Mouse (Mus musculus) midbrain, embryonic 11.5 days (tissue): Measurements from ENCODE around the gene Cadm2. TPM values are rescaled to one million over a fixed set of nuclear protein-coding genes. Genes with fewer than 3 reads are reported as not detected.
A peak's percentile ranks its signal among the peaks of the same experiment; 100 is the strongest.

Experiments used
- ATAC-seq: fragments of 200-750 bp; cut with Nextera tagmentation; 2 replicates; pipeline ENCODE4 v1.8.0; 2017; ENCODE audit warnings: moderate TSS enrichment, moderate library complexity; ENCODE audit not compliant: low FRiP score
- DNase-seq: peaks from one replicate; pipeline ENCODE4 v3.0.0; 2015; ENCODE audit warnings: low spot score; ENCODE audit errors: missing footprints
- H3K27ac ChIP-seq: fragments of 300-500 bp; sonication (generic); 2 replicates; pipeline ENCODE4 v1.5.1; 2014; ENCODE audit warnings: low read depth, low read length
- H3K27me3 ChIP-seq: fragments of 300-500 bp; sonication (generic); 2 replicates; pipeline ENCODE4 v1.6.1; 2014; ENCODE audit warnings: mild to moderate bottlenecking, low read length, moderate library complexity, mixed read lengths; ENCODE audit not compliant: control insufficient read depth, insufficient read depth
- H3K36me3 ChIP-seq: fragments of 300-500 bp; sonication (generic); 2 replicates; pipeline ENCODE4 v1.6.1; 2014; ENCODE audit warnings: mild to moderate bottlenecking, low read length, moderate library complexity, mixed read lengths; ENCODE audit not compliant: control insufficient read depth, insufficient read depth
- H3K4me1 ChIP-seq: fragments of 300-500 bp; sonication (generic); 2 replicates; pipeline ENCODE4 v1.6.1; 2014; ENCODE audit warnings: low read length; ENCODE audit not compliant: control insufficient read depth, insufficient read depth
- H3K4me2 ChIP-seq: fragments of 300-500 bp; sonication (generic); 2 replicates; pipeline ENCODE4 v1.6.1; 2014; ENCODE audit warnings: mild to moderate bottlenecking, moderate library complexity
- H3K4me3 ChIP-seq: fragments of 300-500 bp; sonication (generic); 2 replicates; pipeline ENCODE4 v1.5.1; 2014; ENCODE audit warnings: low read depth, low read length
- H3K9ac ChIP-seq: fragments of 300-500 bp; sonication (generic); 2 replicates; pipeline ENCODE4 v1.6.1; 2014; ENCODE audit warnings: low read length
- H3K9me3 ChIP-seq: fragments of 300-500 bp; sonication (generic); 2 replicates; pipeline ENCODE4 v1.6.1; 2016; ENCODE audit warnings: low read length; ENCODE audit not compliant: control insufficient read depth
- WGBS: fragments of 180-500 bp; shearing (Covaris S2); extraction: QIAGEN DNeasy Blood & Tissue Kit; methylation state at CpG from one replicate; pipeline ENCODE4 v1.1.7; 2014; 5-methylcytosine and 5-hydroxymethylcytosine counted together
- polyA plus RNA-seq: library from polyadenylated mRNA; unstranded; fragments of >200 nt; fragmentation: Nextera tagmentation; extraction: Ambion mirVana; gene quantifications from 2 replicates; pipeline ENCODE4 v1.2.1, GENCODE M21; 2014

The Cadm2 gene
- polyA plus RNA-seq, 1 experiment from 2014 or later, result 2.0 TPM

DNA sequence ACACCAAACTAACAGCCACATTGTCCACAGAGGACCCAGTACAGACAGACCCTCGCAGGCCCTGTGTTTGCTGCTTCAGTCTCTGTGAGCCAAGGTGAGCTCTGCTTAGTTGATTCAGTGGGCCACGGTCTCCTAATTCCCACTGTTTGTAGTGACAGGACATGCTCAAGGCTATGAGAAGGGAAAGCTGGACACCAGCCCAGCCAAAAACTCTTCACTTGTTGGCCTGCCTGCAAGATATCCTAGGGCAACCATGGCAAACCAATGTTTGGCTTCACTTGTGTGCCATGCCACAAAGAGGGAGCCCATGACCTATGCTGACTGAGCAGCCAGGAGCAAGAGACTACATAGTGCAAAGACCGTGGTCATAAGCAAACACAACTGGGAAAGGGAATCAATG lies 795.8 kb downstream of the Cadm2 start:
- Histone ChIP-seq H3K4me3 (no peak overlapping the region), H3K9me3 (no peaks in the 10 kb centered on the region), H3K4me1 (no peaks in the 10 kb centered on the region), H3K4me2 (no peak overlapping the region), H3K36me3 (no peaks in the 10 kb centered on the region), H3K27ac (no peak overlapping the region), H3K9ac (no peak overlapping the region), H3K27me3 (no peaks in the 10 kb centered on the region)
- WGBS, result 80% methylated on average over 3 of the region's 3 CpGs
- ATAC-seq, result no peak
- DNase-seq, result no peak

DNA sequence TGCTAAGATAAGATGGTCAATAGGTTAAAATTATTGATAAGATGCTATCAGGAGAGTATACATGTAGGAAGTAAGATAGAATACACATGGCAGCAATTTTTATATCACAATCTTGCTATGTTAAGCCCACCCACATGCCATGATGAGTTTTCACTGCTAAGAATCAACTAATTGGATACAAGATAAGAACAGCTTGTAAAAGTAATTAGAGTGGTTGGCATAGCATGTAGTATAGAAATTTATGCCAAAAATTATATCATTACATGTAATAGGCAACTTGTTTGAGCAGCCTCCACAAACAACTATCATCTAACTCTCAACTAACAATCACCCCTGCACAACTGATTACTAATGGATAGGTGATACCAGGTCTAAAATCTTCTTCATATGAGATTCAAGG lies 809.2 kb downstream of the Cadm2 start:
- DNase-seq (no peak), ATAC-seq (no peak)

DNA sequence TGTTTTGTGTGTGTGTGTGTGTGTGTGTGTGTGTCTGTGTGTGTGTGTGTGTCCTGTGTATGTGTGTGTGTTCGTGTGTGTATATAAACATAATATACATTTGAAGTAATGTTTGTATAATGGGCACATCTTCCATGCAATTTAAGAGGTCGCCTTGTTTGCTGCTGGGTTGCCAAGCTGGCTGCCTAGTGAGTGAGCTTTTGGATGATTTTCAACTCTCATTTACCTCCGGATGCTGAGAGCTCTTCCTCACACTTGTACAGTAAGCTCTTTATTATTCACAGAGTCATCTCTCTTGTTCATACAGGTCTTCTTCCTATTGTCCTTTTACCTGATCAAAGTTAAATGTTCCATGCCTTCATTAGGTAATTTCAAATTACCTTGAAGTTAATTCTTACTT lies 822.5 kb downstream of the Cadm2 start:
- no peaks in the 10 kb centered on the region for H3K36me3 ChIP-seq
- H3K9me3 ChIP-seq, result no peaks in the 10 kb centered on the region
- no peak for DNase-seq
- no peak overlapping the region for H3K4me3 ChIP-seq
- H3K27me3 ChIP-seq, result no peaks in the 10 kb centered on the region
- 83% methylated on average over 3 of the region's 3 CpGs for WGBS
- H3K9ac ChIP-seq, result no peak overlapping the region
- no peak overlapping the region for H3K27ac ChIP-seq
- H3K4me2 ChIP-seq, result no peak overlapping the region
- no peak for ATAC-seq
- no peaks in the 10 kb centered on the region for H3K4me1 ChIP-seq

More for the DNA sequence above, 809.2 kb downstream of the Cadm2 start:
- H3K36me3 ChIP-seq, result no peaks in the 10 kb centered on the region
- no peaks in the 10 kb centered on the region for H3K27me3 ChIP-seq
- no peak overlapping the region for H3K9ac ChIP-seq
- H3K4me1 ChIP-seq, result no peaks in the 10 kb centered on the region
- no peaks in the 10 kb centered on the region for H3K9me3 ChIP-seq
- no peak overlapping the region for H3K4me2 ChIP-seq
- H3K4me3 ChIP-seq, result no peak overlapping the region
- no peak overlapping the region for H3K27ac ChIP-seq

DNA sequence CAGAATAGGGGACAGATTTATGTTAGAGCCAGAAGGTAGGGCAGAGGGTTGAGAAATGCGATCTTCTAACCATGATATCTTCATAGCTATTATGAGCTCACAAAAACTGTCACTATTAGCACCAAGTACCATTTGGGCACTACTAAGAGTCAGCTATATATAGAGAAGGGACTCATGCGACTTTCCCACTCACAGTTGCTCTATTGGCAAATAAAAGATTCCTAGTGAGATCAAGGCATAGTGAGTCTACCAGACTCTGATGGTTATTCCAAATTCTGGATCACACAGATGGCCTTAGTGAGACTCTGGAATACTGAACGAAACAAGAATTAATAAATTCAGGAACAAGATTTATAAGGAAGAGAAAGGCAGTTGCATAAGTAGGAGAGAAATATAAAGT lies 827.6 kb downstream of the Cadm2 start:
- Histone ChIP-seq H3K36me3 (no peaks in the 10 kb centered on the region), H3K9me3 (no peaks in the 10 kb centered on the region), H3K9ac (no peak overlapping the region), H3K4me3 (no peak overlapping the region), H3K27ac (no peak overlapping the region), H3K4me1 (no peaks in the 10 kb centered on the region), H3K4me2 (no peak overlapping the region), H3K27me3 (no peaks in the 10 kb centered on the region)
- no peak for DNase-seq
- ATAC-seq, result no peak
- 85% methylated on average over 3 of the region's 3 CpGs for WGBS

DNA sequence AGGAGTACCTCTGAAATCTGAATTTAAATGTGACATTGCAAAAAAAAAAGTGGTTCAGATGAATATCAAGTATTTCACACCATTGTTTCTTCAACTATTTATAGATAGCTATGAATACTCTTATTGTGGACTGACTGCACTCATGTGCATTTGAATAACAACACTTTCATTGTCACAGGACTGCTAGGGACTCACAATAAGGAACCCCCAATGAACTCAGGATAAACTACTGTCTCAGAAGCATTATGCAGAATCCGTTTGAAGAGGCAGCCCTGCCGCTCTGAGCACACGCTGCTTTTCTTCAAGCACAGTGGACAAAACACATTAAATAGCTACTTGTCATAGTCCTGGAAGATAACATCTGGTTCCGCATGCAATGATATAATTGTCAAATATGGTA lies 848.8 kb downstream of the Cadm2 start:
- 0 out of 2 replicates have a peak, but pooled peaks have one; percentile 28 for ATAC-seq
- WGBS, result 45% methylated on average over 4 of the region's 4 CpGs

DNA sequence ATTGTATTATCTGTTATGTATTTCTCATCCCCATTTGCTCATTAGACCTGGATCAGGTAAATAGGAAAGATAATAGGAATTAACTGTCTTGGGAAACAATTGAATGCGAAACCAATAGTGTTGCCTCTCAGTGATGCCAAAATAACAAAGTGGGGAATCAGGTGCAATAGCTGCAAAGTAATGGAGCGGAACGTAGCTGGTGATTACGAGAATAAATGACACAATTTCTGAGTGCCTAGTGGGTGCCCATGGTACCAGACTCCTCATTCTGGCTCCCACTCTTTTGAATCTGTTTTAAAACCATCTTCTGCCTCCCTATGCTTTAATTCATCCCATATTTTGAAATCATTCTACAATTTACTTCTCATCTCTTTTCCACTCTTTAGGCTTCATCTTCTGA lies 851.2 kb downstream of the Cadm2 start:
- WGBS, result 89% methylated on average over 4 of the region's 4 CpGs
- no peak overlapping the region for H3K9ac ChIP-seq
- H3K4me3 ChIP-seq, result no peak overlapping the region
- H3K36me3 ChIP-seq, result no peaks in the 10 kb centered on the region
- no peak overlapping the region for H3K4me2 ChIP-seq
- H3K9me3 ChIP-seq, result no peaks in the 10 kb centered on the region
- H3K27me3 ChIP-seq, result no peaks in the 10 kb centered on the region
- no peaks in the 10 kb centered on the region for H3K4me1 ChIP-seq
- H3K27ac ChIP-seq, result no peak overlapping the region
- no peak for DNase-seq
- ATAC-seq, result no peak

More for the DNA sequence above, 848.8 kb downstream of the Cadm2 start:
- no peaks in the 10 kb centered on the region for H3K27me3 ChIP-seq
- H3K36me3 ChIP-seq, result no peaks in the 10 kb centered on the region
- H3K4me3 ChIP-seq, result no peak overlapping the region
- H3K27ac ChIP-seq, result no peak overlapping the region
- no peaks in the 10 kb centered on the region for H3K4me1 ChIP-seq
- no peaks in the 10 kb centered on the region for H3K9me3 ChIP-seq
- H3K4me2 ChIP-seq, result no peak overlapping the region
- DNase-seq, result no peak
- H3K9ac ChIP-seq, result no peak overlapping the region

DNA sequence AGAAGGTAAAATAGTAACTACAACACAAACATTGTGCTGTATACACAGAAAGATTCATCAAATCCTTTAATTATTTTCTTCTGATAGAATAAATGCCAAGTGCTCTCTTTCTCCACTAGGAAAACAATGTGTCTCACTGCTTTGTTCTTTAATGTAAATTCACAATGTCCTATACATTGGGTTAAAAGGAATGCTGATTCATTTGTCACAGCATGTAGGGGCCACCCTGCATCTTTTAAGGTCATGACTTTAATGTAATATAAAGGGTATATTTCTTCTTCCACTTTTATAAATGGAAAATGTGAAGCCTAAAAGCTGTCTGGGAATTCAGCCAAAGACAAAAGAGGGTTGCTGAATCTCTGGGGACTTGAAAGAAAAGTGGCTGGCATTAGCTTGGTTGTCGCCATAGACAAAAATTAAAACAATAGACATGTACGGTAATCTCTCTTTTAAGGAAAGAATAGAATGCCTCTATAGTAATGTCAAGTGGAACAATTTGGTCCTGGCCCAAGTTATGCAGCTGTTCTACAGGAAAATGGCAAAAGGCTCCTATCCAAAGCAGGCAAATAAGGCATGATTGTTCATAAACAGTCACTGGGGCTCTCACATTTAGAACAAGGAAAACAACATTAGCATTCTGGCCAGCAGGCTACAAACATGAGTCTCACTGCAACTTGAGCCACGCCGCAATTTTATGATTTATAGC lies 851.9 kb downstream of the Cadm2 start:
- Histone ChIP-seq H3K9me3 (no peaks in the 10 kb centered on the region), H3K27me3 (no peaks in the 10 kb centered on the region), H3K4me1 (no peaks in the 10 kb centered on the region), H3K9ac (no peak overlapping the region), H3K36me3 (no peaks in the 10 kb centered on the region), H3K4me2 (no peak overlapping the region), H3K4me3 (no peak overlapping the region), H3K27ac (no peak overlapping the region)
- ATAC-seq (peak; percentile 17; the same call in 1 of the 2 replicates), DNase-seq (no peak)
- 75% methylated on average over 4 of the region's 4 CpGs for WGBS

DNA sequence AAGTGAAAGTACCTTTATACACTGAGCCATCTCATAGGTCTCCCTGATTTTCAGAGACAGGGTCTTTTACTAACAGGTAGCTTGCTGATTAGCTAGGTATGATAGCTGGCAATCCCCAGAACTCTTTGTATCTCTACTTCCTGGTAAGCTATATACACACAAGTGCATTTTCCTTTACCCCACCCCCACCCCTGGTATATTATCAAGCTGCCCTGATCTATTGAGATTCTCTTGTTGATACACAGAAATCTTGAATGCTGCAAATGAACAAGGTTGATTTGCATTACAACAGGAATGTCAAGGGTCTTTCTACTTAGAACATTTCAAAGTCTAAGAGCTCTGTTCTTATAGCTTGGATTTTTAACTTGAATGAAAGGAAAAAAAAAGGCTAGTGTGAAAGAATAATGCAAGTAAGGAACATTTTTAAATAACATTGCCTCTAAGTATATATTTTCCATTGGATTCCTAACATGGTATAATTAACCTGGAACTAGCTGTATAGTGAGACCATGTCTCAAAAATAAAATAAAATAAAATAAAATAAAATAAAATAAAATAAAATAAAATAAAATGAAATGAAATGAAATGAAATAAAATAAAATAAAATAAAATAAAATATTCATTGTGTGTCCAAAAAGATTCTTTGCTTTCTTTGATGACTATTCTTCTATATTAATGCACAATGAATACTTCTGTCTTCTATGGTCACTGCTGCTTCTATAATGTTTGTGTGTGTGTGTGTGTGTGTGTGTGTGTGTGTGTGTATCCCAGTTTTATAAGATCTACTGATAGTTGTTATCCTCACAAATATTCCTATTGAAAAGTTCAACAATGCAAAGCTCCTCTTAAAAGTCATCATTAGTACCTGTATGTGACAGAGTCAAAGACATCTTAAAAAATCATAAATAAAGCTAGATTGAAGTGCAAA lies 858.9 kb downstream of the Cadm2 start:
- H3K4me1 ChIP-seq, result no peaks in the 10 kb centered on the region; the same call in 1 of the 2 replicates
- no peak overlapping the region for H3K4me2 ChIP-seq
- peak; percentile 87 for DNase-seq
- H3K4me3 ChIP-seq, result no peak overlapping the region
- H3K27me3 ChIP-seq, result no peaks in the 10 kb centered on the region
- peak; percentile 83 for ATAC-seq
- H3K9me3 ChIP-seq, result no peaks in the 10 kb centered on the region
- no peak overlapping the region for H3K27ac ChIP-seq
- no peak overlapping the region for H3K9ac ChIP-seq
- H3K36me3 ChIP-seq, result no peaks in the 10 kb centered on the region

DNA sequence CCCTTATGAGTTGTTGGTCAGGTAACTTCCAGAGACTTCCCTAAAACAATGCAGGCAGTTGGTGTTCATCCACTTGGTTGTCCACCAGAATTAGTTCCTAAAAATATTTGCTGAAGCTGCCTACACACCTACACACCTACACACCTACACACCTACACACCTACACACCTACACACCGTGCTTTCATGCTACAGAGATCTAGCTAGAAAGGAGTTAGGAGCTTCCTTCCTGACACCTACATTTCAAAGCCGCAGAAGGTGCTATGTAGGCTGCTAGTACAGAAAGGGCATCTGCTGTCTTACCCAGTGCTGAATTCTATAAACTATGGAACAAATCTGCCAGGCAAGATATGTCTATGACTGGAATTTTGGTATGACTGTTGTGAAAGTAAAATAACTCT lies 872.2 kb downstream of the Cadm2 start:
- Histone ChIP-seq H3K4me2 (no peak overlapping the region), H3K4me3 (no peak overlapping the region), H3K9me3 (no peaks in the 10 kb centered on the region), H3K27me3 (no peaks in the 10 kb centered on the region), H3K4me1 (no peaks in the 10 kb centered on the region), H3K27ac (no peak overlapping the region), H3K36me3 (no peaks in the 10 kb centered on the region), H3K9ac (no peak overlapping the region)
- WGBS, result 93% methylated on average over 2 of the region's 2 CpGs
- no peak for ATAC-seq
- DNase-seq, result no peak
